Mouse (Mus musculus) CH12F3 (cell line): ENCODE measurements around the gene Fam198b.

Experiments
- in situ Hi-C: fragments of 300-500 bp; cut with MboI; formaldehyde crosslinking; loops from 2 replicates; pipeline ENCODE4 v1.14.3; 2020; ENCODE audit warnings: low sequenced_read_pairs

Gene Fam198b

DNA sequence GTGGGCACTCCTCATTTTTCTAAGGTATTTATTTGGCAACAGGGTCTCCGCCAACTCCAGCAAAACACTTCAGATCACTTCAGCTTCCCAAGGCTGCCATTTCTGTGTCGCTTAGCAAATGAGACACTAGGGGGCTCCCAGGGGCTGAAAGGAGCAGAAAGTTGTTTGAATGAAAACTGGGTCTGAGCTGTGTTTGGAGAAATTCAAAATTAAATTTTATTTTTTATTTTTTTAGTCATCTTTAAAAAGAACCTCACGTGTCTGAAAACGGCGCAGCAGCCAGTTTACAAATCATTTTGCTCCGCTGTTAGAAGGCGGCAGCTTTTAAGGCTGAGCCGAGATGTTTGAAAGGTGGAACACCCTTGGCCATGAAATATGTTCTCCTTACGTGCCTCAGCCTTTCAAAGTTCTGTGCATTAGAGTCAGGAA is 442 bp downstream of the Fam198b start:
- in situ Hi-C loops = no loop called here

DNA sequence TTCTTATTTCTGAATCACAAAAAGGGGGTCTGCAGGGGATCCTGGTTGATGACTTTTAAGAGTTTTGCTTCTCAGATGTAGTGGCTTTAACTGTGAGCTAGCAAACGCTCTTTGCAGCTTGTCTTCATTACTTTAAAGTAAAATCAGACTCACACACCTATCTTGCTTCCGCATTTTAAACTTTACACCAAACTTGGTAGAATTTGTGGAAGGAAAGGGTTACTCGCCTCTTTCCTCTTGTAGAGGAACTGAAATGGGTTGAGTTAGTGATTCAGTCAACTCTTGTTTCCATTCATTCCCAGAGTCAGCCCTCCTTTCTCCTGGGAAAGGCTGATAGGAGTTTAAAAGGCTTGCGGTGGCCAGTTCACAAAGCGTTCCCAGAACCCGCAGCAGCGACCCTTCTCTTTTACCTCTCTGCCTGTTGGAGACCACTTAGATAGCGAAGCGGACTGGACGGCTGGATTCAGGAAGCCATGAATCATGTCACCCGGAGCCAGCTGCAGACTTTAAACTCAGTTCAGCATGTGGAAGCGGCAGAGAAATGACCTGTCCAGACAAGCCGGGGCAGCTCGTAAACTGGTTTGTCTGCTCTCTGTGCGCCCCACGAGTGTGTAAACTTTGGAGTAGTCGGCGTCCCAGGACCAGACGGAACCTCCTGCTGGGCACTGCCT is 1.5 kb downstream of the Fam198b start:
- in situ Hi-C loops = no loop called here

DNA sequence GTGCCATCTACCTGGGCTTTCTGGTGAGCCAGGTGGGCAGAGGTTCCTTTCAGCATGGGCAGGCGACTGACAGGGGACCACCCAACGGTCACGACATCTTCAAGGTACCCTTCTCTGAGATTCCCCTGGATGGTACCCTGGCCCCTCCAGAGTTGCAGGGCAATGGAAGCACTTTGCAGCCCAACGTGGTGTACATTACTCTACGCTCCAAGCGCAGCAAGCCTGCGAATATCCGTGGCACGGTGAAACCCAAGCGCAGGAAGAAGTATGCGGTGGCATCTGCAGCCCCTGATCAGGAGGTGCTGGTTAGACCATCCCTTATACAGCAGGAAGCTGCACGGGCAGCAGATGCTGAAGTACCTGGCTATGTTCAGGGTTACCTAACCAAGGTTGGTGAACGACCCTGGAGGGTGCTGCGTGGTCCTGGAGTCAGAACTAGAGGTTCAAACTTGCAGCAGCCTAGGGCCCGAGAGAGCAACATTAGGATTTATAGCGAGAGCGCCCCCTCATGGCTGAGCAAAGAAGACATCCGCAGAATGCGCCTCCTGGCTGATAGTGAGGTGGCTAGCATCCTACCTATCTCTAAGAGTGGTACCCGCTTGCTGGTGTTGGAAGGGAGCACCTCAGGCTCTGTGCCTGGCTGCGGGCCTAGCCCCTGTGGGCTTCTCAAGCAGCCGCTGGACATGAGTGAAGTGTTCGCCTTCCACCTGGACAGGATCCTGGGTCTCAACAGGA is 2.2 kb downstream of the Fam198b start:
- in situ Hi-C loops = no loop called here

DNA sequence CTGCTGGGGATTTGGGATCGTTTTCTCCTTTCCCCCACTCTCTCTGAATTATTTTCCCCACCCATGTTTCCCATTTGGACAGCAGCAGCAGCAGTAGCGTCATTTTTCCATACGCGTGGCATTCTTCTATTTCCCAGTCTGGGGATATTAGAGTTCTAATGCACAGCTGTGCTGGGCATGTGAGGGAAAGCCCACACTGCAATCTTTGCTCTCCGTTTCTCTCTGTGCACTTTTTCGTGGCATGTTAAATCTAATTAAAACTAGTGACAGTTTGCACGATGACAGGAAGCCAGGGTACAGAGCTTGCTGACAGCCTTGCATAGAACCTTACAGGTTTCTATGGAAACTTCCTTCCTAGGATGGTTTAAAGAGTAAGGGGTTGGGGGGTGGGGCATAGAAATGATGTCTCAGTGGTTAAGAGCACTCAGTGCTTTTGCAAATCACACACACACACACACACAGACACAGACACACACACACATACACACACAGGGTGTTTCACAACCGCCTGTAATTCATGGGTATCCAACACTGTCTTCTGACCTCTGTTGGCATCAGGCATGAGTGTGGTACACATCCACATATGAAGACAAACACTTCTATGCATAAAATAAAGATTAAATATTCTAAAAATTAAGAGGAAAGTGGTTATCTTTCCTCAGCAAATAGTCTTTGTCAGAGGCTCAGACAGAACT is 3.0 kb downstream of the Fam198b start:
- in situ Hi-C loops = no loop called here

DNA sequence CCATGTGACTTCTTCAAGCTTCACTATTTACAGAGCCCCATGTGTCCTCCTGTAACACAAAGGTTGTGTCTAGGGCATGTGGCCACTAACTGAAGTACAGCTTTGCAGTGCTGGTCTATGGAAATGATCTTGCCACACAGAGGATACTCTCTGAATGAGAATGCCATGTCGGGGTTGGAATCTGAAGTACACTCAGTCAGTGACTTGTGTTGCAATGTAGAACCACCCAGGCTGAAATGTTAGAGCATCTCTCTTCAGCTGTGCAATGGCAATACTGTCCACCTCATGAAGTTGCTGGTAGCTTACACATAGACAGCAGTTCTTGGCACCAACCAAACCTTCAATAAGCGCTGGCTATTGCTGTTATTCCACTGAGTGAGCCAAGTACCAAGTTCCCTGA is 3.6 kb downstream of the Fam198b start:
- in situ Hi-C loops = no loop called here

DNA sequence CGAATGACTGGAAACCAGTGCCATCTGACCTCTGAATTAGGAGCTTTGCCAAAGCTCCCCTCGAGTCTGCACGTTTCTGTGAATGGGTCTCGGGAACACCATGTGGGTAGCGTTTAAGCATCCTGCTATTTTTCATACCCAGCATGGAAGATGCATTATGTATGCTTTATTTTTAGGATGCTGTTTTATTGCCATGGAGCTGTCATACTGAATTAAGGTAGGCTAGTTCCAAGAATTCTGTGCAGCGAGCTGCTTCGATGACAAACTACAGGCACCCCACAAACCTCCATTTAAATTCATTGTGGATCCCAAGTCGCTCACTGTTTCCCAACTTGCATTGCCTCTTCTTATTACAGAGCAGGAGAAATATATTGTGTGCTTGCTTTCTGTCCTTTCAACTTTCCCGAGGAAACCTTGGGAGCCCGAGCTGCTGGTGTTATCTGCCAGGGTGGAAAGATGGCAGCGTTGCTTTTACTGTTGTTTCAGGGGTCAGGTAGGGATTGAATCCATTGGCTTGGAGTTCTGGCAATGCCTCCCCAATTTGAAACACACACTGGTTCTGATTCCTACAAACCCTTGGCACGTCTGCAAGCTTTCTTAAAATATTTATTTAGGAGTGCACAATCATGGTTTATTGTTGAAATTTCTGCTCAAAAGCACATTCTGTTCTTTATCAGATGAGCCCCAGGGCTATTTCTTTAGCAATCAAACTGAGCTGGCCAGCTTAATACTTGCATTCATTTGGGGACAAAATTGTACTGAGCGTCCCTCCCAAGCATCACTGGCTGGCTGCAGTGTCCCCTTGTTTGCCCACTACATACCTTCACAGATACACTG is 13.4 kb downstream of the Fam198b start:
- in situ Hi-C loops = no loop called here

DNA sequence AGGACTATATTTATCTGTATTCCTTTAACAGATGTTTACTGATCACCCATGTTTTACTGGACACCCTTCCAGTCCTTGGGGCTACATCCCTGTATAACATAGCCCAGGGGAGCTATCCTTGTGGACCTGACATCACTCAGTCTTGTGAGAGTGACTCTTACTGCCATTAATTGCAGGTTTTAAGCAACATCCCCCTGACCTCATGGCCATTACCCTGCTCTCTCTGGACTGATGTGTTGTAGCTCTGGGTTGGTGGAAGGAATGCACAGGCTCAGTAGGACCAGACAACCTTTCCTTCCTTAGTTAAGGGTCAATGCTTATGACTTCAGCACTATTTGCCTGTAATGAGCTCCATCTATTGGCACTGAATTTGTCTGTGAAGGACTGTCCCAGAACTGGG is 14.2 kb downstream of the Fam198b start:
- in situ Hi-C loops = no loop called here

DNA sequence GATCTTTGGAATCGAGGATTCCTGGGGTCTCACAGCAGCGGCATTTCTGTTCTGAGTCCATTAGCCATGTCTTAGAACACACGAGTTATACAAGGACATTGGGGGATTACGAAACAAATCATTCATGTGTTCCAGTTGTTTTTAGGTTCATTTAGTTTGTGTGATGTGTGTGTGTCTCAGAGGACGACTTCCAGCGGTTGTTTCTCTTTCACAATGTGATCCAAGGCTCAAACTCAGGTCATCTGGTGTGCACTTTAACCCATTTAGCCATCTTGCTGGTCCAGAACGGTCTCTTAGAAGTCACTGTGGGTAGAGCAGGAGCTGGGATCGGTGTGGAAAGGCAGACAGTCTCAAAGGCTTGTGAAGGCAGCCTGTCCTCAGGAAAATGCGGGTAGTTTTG is 15.6 kb downstream of the Fam198b start:
- in situ Hi-C loops = no loop called here

DNA sequence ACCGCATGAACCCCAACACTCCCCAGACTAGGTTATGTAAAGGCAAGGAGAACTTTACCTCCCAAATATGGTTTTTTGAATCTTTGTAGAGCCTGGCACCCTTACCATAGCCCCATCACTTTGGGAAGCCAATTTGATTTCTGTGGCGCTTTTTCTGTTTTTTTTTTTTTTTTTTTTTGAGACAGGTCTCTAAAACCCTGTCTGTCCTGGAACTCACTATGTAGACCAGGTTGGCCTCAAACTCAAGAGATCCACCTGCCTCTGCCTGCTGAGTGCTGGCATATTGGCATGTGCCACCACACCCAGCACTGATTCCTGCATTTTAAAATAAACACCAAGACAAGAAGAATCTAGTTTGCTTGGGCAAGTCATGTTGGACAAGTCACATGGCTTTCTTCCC is 16.2 kb downstream of the Fam198b start:
- in situ Hi-C loops = no loop called here

DNA sequence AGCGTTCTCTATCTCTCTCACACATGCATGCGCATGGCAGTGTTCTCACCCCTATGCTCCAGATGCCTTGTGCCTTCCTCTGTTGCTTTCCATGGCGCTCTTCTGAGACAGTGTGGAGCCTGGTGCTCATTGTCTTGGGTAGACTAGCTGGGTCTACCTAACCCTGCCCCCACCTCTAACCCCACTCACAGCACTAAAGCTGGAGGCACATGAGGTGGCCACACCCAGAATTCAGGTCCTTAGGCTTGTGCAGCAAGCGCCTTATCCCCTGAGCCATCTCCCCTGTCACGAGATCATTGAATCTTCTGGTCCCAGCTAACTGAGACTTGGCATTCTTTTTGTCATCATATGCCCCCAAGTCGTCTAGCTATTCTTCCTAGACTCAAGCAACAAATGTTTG is 17.0 kb downstream of the Fam198b start:
- in situ Hi-C loops = no loop called here

DNA sequence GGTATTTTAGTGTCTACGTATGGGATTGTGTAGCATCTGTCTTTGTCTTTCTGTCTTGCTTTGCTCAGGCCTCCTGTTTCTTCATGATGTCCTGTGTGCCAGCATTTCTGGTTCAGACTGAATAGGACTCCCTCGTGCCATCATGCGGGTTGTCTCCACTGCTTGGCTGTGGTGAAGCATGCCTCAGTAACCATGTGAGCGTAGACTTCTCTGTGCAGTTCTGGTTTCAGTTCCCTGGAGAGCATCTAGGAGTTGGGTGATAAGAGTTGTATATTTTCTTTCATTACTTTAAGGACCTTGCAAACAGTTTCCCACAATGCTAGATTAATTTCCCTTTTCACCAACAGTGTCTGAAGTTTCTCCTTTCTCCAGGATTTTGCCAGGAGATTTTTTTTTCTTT is 17.4 kb downstream of the Fam198b start:
- in situ Hi-C loops = no loop called here

DNA sequence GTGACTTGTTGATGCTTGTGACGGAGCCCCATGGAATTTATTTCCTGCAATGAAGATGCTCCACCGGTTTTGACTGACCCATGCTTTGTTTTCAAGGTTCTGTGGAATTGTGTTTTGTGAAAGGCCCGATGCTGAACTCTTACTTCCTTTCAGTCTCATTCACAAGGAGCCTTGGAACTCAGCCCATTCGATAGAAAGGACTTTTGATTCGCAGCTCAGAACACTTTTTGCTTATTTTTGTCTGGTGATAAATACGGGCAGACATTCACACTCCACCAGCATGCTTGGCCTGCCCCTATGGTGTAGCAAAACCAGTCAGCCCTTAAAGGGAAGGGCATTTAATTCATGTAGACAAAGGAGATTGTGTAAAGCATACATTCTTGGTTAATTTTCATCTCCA is 19.5 kb downstream of the Fam198b start:
- in situ Hi-C loops = no loop called here

DNA sequence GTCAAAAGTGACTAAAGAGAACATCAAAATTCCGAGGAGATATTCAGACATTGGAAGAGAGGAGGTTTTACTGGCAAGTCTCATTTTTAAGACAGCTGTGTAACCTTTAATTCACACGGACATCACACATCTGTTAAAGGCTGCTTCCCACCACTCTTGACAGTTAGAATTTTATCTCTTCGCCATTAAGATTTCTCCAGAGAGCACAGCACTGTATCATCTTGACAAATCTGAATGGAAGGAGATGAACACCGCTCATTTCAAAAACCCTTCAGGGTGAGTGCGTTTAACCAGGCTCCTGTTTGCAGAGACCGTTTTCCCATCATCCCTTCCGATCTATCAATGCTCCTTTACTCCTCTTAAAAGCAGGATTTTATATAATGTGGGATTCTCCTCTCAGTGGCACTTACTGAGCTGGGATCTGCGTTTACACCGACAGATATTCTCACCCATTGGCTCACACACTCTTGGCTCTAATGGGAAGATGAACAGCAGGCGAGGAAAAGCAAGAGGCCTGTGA is 20.0 kb downstream of the Fam198b start:
- in situ Hi-C loops = no loop called here

DNA sequence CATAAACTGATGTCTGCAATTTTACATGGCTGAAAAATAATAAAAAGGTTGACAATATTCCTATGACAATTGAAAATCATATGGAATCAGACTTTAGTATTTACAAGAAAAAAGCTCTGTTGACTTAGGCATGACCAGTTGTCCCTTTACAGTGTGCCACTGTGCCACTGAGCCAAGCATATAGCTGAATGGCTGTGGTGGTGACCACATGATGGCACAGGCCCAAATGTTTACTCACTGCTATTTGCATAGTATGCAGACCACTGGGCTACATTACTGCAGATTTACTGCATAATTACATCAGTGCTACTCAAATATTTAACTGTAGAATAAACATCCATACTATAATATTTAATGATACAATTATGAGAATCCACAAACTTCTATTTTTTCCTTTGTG is 21.1 kb downstream of the Fam198b start:
- in situ Hi-C loops = no loop called here

DNA sequence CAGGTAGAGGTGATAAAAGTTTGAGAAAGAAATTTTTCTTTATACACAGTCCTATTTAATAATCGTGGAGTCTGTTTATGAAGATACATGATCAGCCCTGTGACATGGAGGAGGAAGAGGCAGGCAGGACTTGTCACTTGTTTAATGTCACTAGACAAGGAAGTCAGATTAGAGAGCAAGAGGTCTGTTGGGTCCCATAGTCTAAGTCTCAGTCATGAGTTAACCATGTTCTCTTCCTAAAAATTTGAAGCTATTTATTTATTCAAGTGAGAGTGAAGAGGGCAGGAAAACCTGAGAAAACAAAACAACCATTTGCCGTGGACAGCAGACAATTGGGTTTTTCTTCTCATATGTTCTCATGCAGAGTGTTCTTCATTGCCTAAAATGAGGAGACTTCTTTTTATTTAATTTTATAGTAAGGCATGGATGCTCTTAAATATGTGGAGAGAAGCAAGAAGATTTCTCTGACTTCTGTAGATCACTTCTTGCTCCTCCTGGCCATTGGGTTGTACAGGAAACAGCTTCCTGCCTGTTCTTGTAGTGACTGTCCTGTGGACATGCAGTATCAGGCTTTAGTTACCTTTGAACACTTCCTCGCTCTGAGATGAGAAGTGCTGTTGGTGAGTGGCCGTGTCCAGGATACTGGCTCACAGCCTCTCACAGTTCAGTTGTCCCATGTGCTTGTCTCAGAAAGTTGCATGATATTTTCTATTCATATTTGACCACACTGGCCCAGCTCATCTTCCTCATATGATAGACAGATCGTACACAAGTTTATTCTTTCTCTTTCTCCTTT is 22.1 kb downstream of the Fam198b start:
- in situ Hi-C loops = no loop called here

DNA sequence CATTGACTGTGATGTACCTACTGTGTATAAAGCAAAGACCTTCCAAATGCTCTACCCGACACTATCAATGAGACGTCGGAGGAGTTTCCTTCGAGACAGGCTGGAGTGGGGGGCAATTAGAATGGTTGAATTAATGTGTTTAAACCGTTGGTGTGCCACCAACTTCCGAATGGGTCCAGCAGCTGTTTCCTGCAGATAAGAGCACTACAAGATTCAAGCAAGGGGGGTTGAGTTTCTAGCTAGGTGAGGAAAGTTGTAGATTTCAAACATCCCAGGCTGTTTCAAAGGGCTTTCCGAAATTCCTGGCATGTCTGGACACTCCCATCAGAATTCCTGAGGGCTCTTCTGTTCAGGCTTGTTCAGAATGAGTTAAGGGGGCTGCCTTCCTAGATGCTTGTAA is 22.9 kb downstream of the Fam198b start:
- in situ Hi-C loops = no loop called here

DNA sequence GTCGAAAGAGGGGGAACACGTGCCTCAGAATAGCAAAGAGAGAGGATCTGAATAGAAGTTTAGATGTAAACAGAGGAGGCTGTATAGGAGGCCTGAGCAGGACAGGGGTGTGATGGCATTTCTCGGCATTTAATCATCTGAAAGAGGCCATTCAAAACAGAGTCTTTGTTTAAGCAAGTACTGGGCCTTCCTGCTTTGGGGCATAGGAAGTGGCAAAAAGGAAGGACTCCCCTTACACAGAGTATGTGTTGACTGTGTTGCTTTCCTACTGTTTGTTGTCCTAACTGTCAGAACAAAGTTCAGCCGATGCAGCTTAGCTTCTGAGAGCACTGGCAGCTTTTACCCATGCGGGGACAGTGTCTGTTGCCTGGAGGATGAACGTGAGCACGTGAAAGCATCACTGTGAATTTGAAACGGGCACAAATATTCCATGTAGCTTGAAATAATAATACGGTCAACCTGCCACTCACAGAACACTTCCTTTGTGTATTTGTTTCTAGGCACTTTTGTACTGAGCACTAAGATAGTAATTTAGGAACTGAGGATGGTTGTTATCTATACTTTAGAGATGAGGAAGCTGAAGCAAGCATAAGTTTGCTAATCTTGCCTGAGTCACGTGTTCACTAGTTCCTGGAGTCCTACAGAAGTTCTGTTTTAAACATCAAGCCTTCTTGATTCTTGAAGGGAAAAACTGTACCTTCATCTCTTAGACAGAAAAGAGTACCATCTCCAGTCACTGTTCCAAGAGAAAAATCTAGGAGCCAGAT is 26.2 kb downstream of the Fam198b start:
- in situ Hi-C loops = no loop called here

DNA sequence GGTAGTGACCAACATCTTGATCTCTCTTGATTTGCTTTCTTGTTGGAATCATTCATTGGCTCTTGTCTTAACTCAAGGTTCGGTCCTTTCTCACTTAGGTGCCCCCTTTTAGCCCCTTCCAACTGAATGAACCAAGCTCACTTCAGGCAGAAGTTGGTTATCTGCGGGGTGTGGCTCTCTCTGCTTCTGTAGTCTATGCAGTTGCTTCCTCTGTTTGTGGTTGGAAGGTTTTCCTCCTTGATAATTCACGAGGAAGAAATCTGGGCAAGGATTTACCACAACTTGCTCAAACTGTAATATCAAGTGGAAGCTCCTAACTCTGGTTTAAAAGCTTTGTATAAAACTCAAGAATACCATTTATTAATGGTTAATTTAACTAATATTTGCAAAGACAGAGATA is 26.8 kb downstream of the Fam198b start:
- in situ Hi-C loops = no loop called here

DNA sequence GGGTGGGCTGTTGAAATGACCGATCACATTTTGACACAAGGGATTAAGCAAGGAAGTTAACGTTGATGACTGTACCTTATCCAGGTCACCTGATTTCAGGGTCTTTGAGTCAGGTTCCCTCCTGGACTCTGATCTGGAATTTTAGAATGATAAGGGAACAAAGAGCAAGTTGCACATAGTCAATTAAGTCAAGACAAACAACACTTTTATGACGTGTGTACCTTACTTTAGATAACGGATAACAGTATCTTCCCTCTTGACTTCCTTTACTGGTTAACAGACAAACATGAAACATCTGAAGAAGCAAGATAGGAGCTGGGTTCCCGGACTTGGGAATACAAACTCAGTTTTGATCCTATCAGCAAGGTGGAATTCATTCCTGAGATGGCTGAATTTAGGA is 29.7 kb downstream of the Fam198b start:
- in situ Hi-C loops = no loop called here

DNA sequence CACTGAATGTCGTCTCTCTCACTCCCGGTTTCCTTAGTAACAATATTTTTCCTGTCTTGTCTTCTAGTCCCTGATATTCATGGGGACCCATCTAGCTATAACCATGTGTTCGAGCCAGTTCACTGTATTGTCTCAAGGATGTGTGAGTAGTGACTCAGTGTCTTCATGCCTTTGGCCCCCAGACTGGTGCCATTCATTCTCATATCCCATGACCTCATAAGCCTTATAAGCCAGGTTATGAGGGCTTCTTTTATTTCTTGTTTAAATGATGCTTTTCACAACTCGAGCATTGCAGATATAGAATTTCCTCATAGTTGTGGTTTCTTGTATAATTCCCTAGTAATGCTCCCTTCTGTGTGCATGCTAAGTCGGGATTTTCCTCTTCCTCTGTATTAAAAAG is 31.9 kb downstream of the Fam198b start:
- in situ Hi-C loops = no loop called here
